Mouse (Mus musculus): ENCODE data around the gene 4930404H24Rik. TPM values are rescaled to one million over a fixed set of nuclear protein-coding genes. Genes with fewer than 3 reads are reported as not detected.

4930404H24Rik gene
- polyA plus RNA-seq, 1 experiment from 2014 or later, result not detected

- Histone ChIP-seq H3K9me3 (replicated peaks) (no peaks in the 10 kb centered on the region), H3K4me2 (peak overlapping the region; percentile 100), H3K27me3 (replicated peaks) (peaks cover 11% of the 10 kb centered on the region), H3K27ac (peak overlapping the region; percentile 91), H3K4me1 (peaks cover 88% of the 10 kb centered on the region), H3K36me3 (peaks cover 5% of the 10 kb centered on the region; the same call in 1 of the 2 replicates), H3K4me3 (peak overlapping the region; percentile 91), H3K9ac (peak overlapping the region; percentile 94)
- no peak for ATAC-seq
- WGBS (ENCODE audit: insufficient replicate concordance), result 58% methylated on average over 9 of the region's 9 CpGs
These were observed 34.4 kb downstream of the 4930404H24Rik start for GRCm38 (mm10) chr2:153526850-153527530.

DNA sequence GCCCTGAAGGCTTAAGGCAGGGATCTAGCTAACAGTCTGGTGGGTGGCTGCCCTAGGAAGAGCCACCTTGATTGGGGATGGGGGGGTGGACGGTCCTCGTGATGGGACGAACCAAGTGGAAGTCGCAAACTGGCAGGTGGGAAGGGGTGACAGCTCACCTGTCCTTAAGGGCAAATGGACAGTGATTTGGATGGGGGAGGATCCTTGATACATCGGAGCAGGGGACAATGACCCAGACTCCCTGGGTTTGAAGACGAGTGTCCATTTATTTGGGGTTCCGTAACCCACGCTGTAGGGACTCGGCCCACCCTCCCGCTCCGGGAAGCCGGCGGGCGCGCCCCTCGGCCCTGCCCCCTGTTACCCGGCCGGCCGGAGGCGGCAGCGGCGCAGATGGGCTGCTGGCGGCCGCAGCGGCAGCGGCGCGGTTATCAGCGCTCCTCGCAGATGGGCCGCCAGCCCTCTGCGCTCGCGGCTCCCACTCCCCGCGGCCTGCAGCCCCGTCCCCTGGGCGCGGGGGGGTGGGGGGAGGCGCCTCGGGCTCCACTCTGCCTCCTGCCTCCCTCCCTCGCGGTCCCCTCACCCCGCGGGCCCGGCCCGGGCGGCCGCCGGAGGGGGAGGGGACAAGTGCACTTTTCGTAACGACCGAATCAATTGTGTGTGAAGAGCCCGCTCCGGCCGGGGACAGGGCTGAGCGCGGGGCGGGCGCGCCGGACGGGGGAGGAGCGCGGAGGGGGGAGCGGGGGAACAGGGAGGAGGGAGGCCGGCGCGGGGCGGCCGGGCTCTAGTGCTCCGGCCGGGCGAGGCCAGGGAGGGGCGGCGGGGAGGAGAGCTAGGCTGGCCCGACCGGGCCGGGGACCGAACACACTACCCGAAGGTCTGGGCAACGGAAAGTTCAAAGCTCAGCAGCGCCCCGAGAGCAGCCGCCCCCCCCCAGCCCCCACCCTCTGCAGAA, 35.3 kb downstream of the 4930404H24Rik start:
- Histone ChIP-seq H3K4me2 (peak overlapping the region; percentile 100), H3K9ac (peak overlapping the region; percentile 94), H3K4me3 (peak overlapping the region; percentile 91), H3K27me3 (replicated peaks) (peaks cover 13% of the 10 kb centered on the region), H3K4me1 (peaks cover 87% of the 10 kb centered on the region), H3K27ac (peak overlapping the region; percentile 91), H3K36me3 (peaks cover 4% of the 10 kb centered on the region; the same call in 1 of the 2 replicates), H3K9me3 (replicated peaks) (no peaks in the 10 kb centered on the region)
- WGBS (ENCODE audit: insufficient replicate concordance), result under 1% methylated on average over 64 of the region's 85 CpGs
- ATAC-seq, result peak; percentile 28

GRCm38 (mm10) chr2:153528571-153529364, 36.2 kb downstream of the 4930404H24Rik start:
- Histone ChIP-seq H3K9ac (peak overlapping the region; percentile 94), H3K4me2 (peak overlapping the region; percentile 100), H3K4me3 (peak overlapping the region; percentile 91), H3K4me1 (peaks cover 78% of the 10 kb centered on the region), H3K27me3 (replicated peaks) (peaks cover 13% of the 10 kb centered on the region), H3K9me3 (replicated peaks) (0 out of 2 replicates have a peak, but pooled peaks cover under 1% of the 10 kb centered on the region), H3K36me3 (no peaks in the 10 kb centered on the region), H3K27ac (peak overlapping the region; percentile 91)
- peak; percentile 13 for ATAC-seq
- under 1% methylated on average over 39 of the region's 70 CpGs for WGBS (ENCODE audit: insufficient replicate concordance)

DNA sequence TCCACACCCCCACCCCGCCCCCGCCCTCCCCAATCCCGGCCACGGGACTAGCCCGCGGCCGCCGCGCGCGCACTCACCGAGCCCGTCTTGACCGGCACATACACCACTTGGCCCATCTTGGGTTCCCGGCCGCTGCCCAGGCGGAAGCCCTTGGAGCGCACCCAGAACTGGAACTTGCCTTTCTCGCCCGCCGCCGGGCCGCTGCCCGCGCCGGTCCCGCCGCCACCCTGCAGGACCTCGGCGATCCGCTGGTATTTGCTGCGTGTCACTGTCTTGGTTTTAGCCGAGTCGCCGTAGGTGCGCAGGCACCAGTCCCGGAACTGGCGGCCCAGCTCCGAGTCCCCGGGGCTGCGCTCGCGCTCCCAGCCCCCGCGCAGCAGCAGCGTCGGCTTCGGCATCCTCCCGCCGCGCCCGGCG, 36.8 kb downstream of the 4930404H24Rik start:
- H3K4me1 ChIP-seq, result peaks cover 75% of the 10 kb centered on the region
- peak overlapping the region; percentile 100 for H3K4me2 ChIP-seq
- under 1% methylated on average over 53 of the region's 53 CpGs for WGBS (ENCODE audit: insufficient replicate concordance)
- no peak for ATAC-seq
- no peaks in the 10 kb centered on the region for H3K36me3 ChIP-seq
- peak overlapping the region; percentile 91 for H3K4me3 ChIP-seq
- H3K27me3 ChIP-seq (replicated peaks), result peaks cover 13% of the 10 kb centered on the region
- peak overlapping the region; percentile 94 for H3K9ac ChIP-seq
- H3K27ac ChIP-seq, result peak overlapping the region; percentile 91
- H3K9me3 ChIP-seq (replicated peaks), result 0 out of 2 replicates have a peak, but pooled peaks cover 4% of the 10 kb centered on the region

GRCm38 (mm10) chr2:153529931-153530766, 37.6 kb downstream of the 4930404H24Rik start, which contains the start of gene Nol4l:
Gene Nol4l, minus strand, starts transcription at chr2:153529971.
- peak; percentile 1; the same call in 1 of the 2 replicates for ATAC-seq
- Histone ChIP-seq H3K9me3 (replicated peaks) (0 out of 2 replicates have a peak, but pooled peaks cover 4% of the 10 kb centered on the region), H3K4me3 (peak within 1 kb of the TSS; percentile 91), H3K4me1 (peaks cover 75% of the 10 kb centered on the region), H3K4me2 (peak within 1 kb of the TSS; percentile 100), H3K27me3 (replicated peaks) (peaks cover 13% of the 10 kb centered on the region), H3K27ac (peak within 1 kb of the TSS; percentile 91), H3K36me3 (no peaks in the 10 kb centered on the region), H3K9ac (peak within 1 kb of the TSS; percentile 94)
- 2% methylated on average over 45 of the region's 86 CpGs for WGBS (ENCODE audit: insufficient replicate concordance)

GRCm38 (mm10) chr2:153530948-153531347, 38.4 kb downstream of the 4930404H24Rik start:
- Histone ChIP-seq H3K9me3 (replicated peaks) (0 out of 2 replicates have a peak, but pooled peaks cover 4% of the 10 kb centered on the region), H3K27ac (0 out of 2 replicates have a peak overlapping the region, but pooled peaks have one; percentile 91), H3K36me3 (no peaks in the 10 kb centered on the region), H3K4me2 (peak overlapping the region; percentile 100; the same call in 1 of the 2 replicates), H3K9ac (0 out of 2 replicates have a peak overlapping the region, but pooled peaks have one; percentile 94), H3K4me1 (peaks cover 70% of the 10 kb centered on the region), H3K4me3 (no peak overlapping the region), H3K27me3 (replicated peaks) (peaks cover 13% of the 10 kb centered on the region)
- WGBS (ENCODE audit: insufficient replicate concordance), result 39% methylated on average over 5 of the region's 5 CpGs
- no peak for ATAC-seq

DNA sequence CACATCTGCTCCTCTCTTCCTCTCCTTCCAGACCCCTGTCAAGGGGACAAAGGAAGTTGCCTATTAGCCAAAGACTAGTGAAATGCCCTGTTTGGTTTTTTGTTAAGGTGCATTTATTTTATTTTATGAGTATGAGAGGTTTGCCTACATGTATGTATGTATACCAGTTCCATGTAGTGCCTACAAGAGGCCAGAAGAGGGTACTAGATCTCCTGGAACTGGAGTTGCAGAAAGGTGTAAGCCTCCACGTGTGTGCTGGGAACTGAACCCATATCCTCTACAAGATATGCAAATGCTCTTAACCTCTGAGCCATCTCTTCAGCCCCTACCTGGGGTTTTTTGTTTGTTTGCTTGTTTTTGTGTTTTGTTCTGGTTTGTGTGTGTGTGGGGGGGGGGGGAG, 41.4 kb downstream of the 4930404H24Rik start:
- Histone ChIP-seq H3K27me3 (replicated peaks) (peaks cover 13% of the 10 kb centered on the region), H3K4me1 (peaks cover 41% of the 10 kb centered on the region), H3K9ac (no peak overlapping the region), H3K4me3 (no peak overlapping the region), H3K9me3 (replicated peaks) (0 out of 2 replicates have a peak, but pooled peaks cover 4% of the 10 kb centered on the region), H3K36me3 (no peaks in the 10 kb centered on the region), H3K4me2 (no peak overlapping the region), H3K27ac (no peak overlapping the region)
- WGBS (ENCODE audit: insufficient replicate concordance), result 71% methylated on average over 1 of the region's 1 CpGs
- ATAC-seq, result no peak

- H3K36me3 ChIP-seq, result no peaks in the 10 kb centered on the region
- 0 out of 2 replicates have a peak, but pooled peaks cover 2% of the 10 kb centered on the region for H3K9me3 ChIP-seq (replicated peaks)
- no peak overlapping the region for H3K9ac ChIP-seq
- H3K4me2 ChIP-seq, result no peak overlapping the region
- no peaks in the 10 kb centered on the region; the same call in none of the 2 replicates for H3K27me3 ChIP-seq (replicated peaks)
- H3K4me1 ChIP-seq, result peaks cover 41% of the 10 kb centered on the region
- 86% methylated on average over 3 of the region's 3 CpGs for WGBS (ENCODE audit: insufficient replicate concordance)
- H3K4me3 ChIP-seq, result no peak overlapping the region
- H3K27ac ChIP-seq, result no peak overlapping the region
- ATAC-seq, result no peak
These were observed 46.3 kb downstream of the 4930404H24Rik start for GRCm38 (mm10) chr2:153538898-153539297.

- Histone ChIP-seq H3K4me3 (peak overlapping the region; percentile 8; the same call in 1 of the 2 replicates), H3K9me3 (replicated peaks) (no peaks in the 10 kb centered on the region), H3K9ac (peak overlapping the region; percentile 55), H3K36me3 (no peaks in the 10 kb centered on the region), H3K27me3 (replicated peaks) (no peaks in the 10 kb centered on the region; the same call in 1 of the 2 replicates), H3K27ac (peak overlapping the region; percentile 86), H3K4me2 (peak overlapping the region; percentile 56), H3K4me1 (peaks cover 69% of the 10 kb centered on the region)
- peak; percentile 74 for ATAC-seq
- 31% methylated on average over 8 of the region's 8 CpGs for WGBS (ENCODE audit: insufficient replicate concordance)
These were observed 50.5 kb downstream of the 4930404H24Rik start for GRCm38 (mm10) chr2:153542936-153543668.
